Mouse (Mus musculus) heart, adult 11 months (tissue): ENCODE data around the gene Mylk2.

Source experiments
- DNase-seq: peaks from one replicate; pipeline ENCODE4 v3.0.0; 2022

The Mylk2 gene

GRCm38 (mm10) chr2:152914310-152915120 is 3.4 kb downstream of the Mylk2 start:
- DNase-seq: peak; percentile 98

GRCm38 (mm10) chr2:152915453-152915852 is 4.3 kb downstream of the Mylk2 start:
- no peak for DNase-seq

GRCm38 (mm10) chr2:152916111-152916510 is 5.0 kb downstream of the Mylk2 start:
- no peak for DNase-seq

- no peak for DNase-seq
Measured at GRCm38 (mm10) chr2:152917671-152918070, 6.5 kb downstream of the Mylk2 start.

GRCm38 (mm10) chr2:152922376-152922775 is 11.2 kb downstream of the Mylk2 start:
- DNase-seq: no peak

GRCm38 (mm10) chr2:152923621-152924020 is 12.5 kb downstream of the Mylk2 start:
- peak; percentile 87 for DNase-seq

- peak; percentile 87 for DNase-seq
Measured at GRCm38 (mm10) chr2:152924128-152924527, 13.0 kb downstream of the Mylk2 start.

- no peak for DNase-seq
Measured at GRCm38 (mm10) chr2:152924543-152924942, 13.4 kb downstream of the Mylk2 start.

GRCm38 (mm10) chr2:152925189-152925872 is 14.2 kb downstream of the Mylk2 start:
- peak; percentile 99 for DNase-seq

GRCm38 (mm10) chr2:152926896-152927295 is 15.7 kb downstream of the Mylk2 start:
- DNase-seq: no peak

GRCm38 (mm10) chr2:152927371-152927770 is 16.2 kb downstream of the Mylk2 start:
- no peak for DNase-seq

- DNase-seq: peak; percentile 94
Measured at GRCm38 (mm10) chr2:152928219-152928987, 17.3 kb downstream of the Mylk2 start.

- no peak for DNase-seq
Measured at GRCm38 (mm10) chr2:152928988-152929370, 17.8 kb downstream of the Mylk2 start.

GRCm38 (mm10) chr2:152930276-152930675 is 19.1 kb downstream of the Mylk2 start:
- DNase-seq: peak; percentile 99

GRCm38 (mm10) chr2:152931456-152932160 is 20.5 kb downstream of the Mylk2 start:
- no peak for DNase-seq

- peak; percentile 98 for DNase-seq
Measured at GRCm38 (mm10) chr2:152933048-152933447, 21.9 kb downstream of the Mylk2 start, which contains the start of gene Foxs1. Foxs1 (minus strand) TSS chr2:152933208.

- peak; percentile 95 for DNase-seq
Measured at GRCm38 (mm10) chr2:152933614-152934013, 22.5 kb downstream of the Mylk2 start.

GRCm38 (mm10) chr2:152939846-152940245 is 28.7 kb downstream of the Mylk2 start:
- DNase-seq: no peak

GRCm38 (mm10) chr2:152941106-152941505 is 30.0 kb downstream of the Mylk2 start:
- DNase-seq: no peak

GRCm38 (mm10) chr2:152941776-152942175 is 30.6 kb downstream of the Mylk2 start:
- no peak for DNase-seq

- DNase-seq: no peak
Measured at GRCm38 (mm10) chr2:152942898-152943515, 31.9 kb downstream of the Mylk2 start.

- DNase-seq: peak; percentile 74
Measured at GRCm38 (mm10) chr2:152943568-152943967, 32.4 kb downstream of the Mylk2 start.
